Mouse (Mus musculus) embryonic fibroblast, embryonic 13.5 days (primary cell): ENCODE data around the gene Gm5767.

Experiments
- CTCF ChIP-seq: IDR thresholded peaks from 2 replicates; pipeline ENCODE4 v1.5.1; 2011; ENCODE audit warnings: mild to moderate bottlenecking, control low read depth, low read length, moderate library complexity, borderline replicate concordance; ENCODE audit not compliant: insufficient read depth
- POLR2A ChIP-seq: IDR thresholded peaks from 2 replicates; pipeline ENCODE4 v1.6.1; 2011; ENCODE audit warnings: low read depth, mild to moderate bottlenecking, control low read depth, low read length, moderate library complexity

- TF ChIP-seq CTCF (no peak), POLR2A (no peak)
Observed at GRCm38 (mm10) chr16:8638131-8638530, 42.4 kb upstream of the Gm5767 start.
